In genomic region chr3:127109413-127109812, GRCm38 (mm10) we compare ENCODE assay signal across 23 mouse cellular contexts.
DNase-seq lines count a peak whose midpoint lies in the region; ATAC-seq and TF ChIP-seq lines count a peak whose summit lies in the region.
"Had no signal": no experiment of that assay in that cellular context is flagged by ENCODE, and none has a peak within 500 bp of the region (broad histone marks: within the 10 kb centered on the region; RNA-seq: fewer than 3 reads in every experiment).

No protein-coding gene starts in this region.

- 59% methylated on average over 3 of the region's 3 CpGs for WGBS in lung, postnatal 0 days
- WGBS in embryonic facial prominence, embryonic 11.5 days: 41% methylated on average over 3 of the region's 3 CpGs
- 73% methylated on average over 3 of the region's 3 CpGs for WGBS in stomach, embryonic 15.5 days

- DNase-seq in lung, postnatal 0 days (ENCODE audit: low spot score): peak; percentile 5
- DNase-seq in lung, adult 18-20 months: no peak
- peak; percentile 69 for DNase-seq in embryonic facial prominence, embryonic 11.5 days (ENCODE audit: low spot score)
- DNase-seq in c-Kit-positive CD71-positive TER-119-positive erythroid progenitor cells, embryonic 14.5 days (ENCODE audit: low spot score): no peak
- no peak for DNase-seq in adrenal gland, postnatal 14 days
- DNase-seq: cerebellum, adult 18-20 months; cerebellum, postnatal 25 days; embryo, embryonic 11 days; gastrocnemius, postnatal 10 days; kidney, adult 9 months; kidney, postnatal 25 days; liver; right cerebral cortex, postnatal 4 days had no signal

- H3K4me2 ChIP-seq in lung, postnatal 0 days (replicated peaks; ENCODE audit: low read depth, low read length): no peak overlapping the region
- no peak overlapping the region for H3K4me2 ChIP-seq in embryonic facial prominence, embryonic 11.5 days (ENCODE audit: low read depth, low read length)
- H3K4me2 ChIP-seq in stomach, embryonic 15.5 days: no peak overlapping the region
- H3K4me2 ChIP-seq: heart, embryonic 11.5 days; intestine, embryonic 15.5 days; liver, embryonic 15.5 days; midbrain, embryonic 15.5 days had no signal

- no peak for TF ChIP-seq EP300 in lung, postnatal 0 days (IDR thresholded peaks at IDR 0.05)

- no peaks in the 10 kb centered on the region for H3K27me3 ChIP-seq in lung, postnatal 0 days (replicated peaks; ENCODE audit: insufficient read depth, low read length)
- no peaks in the 10 kb centered on the region for H3K27me3 ChIP-seq in embryonic facial prominence, embryonic 11.5 days (ENCODE audit: control insufficient read depth, insufficient read depth, low read length)
- no peaks in the 10 kb centered on the region for H3K27me3 ChIP-seq in stomach, embryonic 15.5 days (replicated peaks)
- H3K27me3 ChIP-seq: intestine, embryonic 15.5 days; liver, embryonic 15.5 days; midbrain, embryonic 15.5 days had no signal

- H3K4me1 ChIP-seq in lung, postnatal 0 days (ENCODE audit: insufficient read depth, low read depth, low read length): no peaks in the 10 kb centered on the region
- H3K4me1 ChIP-seq in embryonic facial prominence, embryonic 11.5 days (ENCODE audit: control insufficient read depth, insufficient read depth, low read length): no peaks in the 10 kb centered on the region
- peaks cover 4% of the 10 kb centered on the region for H3K4me1 ChIP-seq in embryonic fibroblast, embryonic 13.5 days (ENCODE audit: control insufficient read depth, insufficient read depth, low read length)
- H3K4me1 ChIP-seq in stomach, embryonic 15.5 days: no peaks in the 10 kb centered on the region
- H3K4me1 ChIP-seq: intestine, embryonic 15.5 days; liver, embryonic 15.5 days had no signal

- H3K27ac ChIP-seq in lung, postnatal 0 days (ENCODE audit: low read length): no peak overlapping the region
- H3K27ac ChIP-seq in embryonic facial prominence, embryonic 11.5 days (replicated peaks; ENCODE audit: low read depth, low read length): no peak overlapping the region
- H3K27ac ChIP-seq in embryonic fibroblast, embryonic 13.5 days (ENCODE audit: insufficient read depth, low read length): peak overlapping the region; percentile 34; the same call in 1 of the 2 replicates
- peak overlapping the region; percentile 33; the same call in 1 of the 2 replicates for H3K27ac ChIP-seq in stomach, embryonic 15.5 days
- H3K27ac ChIP-seq: intestine, embryonic 15.5 days; liver, embryonic 15.5 days; macrophage; midbrain, embryonic 15.5 days had no signal

- TF ChIP-seq POLR2A in embryonic fibroblast, embryonic 13.5 days (IDR thresholded peaks at IDR 0.05; ENCODE audit: low read depth, low read length): no peak

- H3K9ac ChIP-seq in lung, postnatal 0 days (replicated peaks; ENCODE audit: low read depth): no peak overlapping the region
- no peak overlapping the region for H3K9ac ChIP-seq in embryonic facial prominence, embryonic 11.5 days (replicated peaks; ENCODE audit: low read length)
- H3K9ac ChIP-seq in stomach, embryonic 15.5 days: no peak overlapping the region
- H3K9ac ChIP-seq: intestine, embryonic 15.5 days; liver, embryonic 15.5 days; midbrain, embryonic 15.5 days had no signal

- no peak for ATAC-seq in lung, postnatal 0 days
- ATAC-seq in embryonic facial prominence, embryonic 11.5 days (replicated peaks; ENCODE audit: insufficient number of reproducible peaks, low FRiP score, low TSS enrichment, low read depth): no peak
- no peak for ATAC-seq in stomach, embryonic 15.5 days (ENCODE audit: insufficient read depth, low FRiP score, low read depth)
- no peak for ATAC-seq in erythroblast, adult 5-6 weeks (replicated peaks; ENCODE audit: low FRiP score, poor library complexity, severe bottlenecking)
- ATAC-seq: forebrain, embryonic 14.5 days; hindbrain, embryonic 16.5 days; intestine, embryonic 15.5 days had no signal

- H3K9me3 ChIP-seq in lung, postnatal 0 days (ENCODE audit: low read length): no peaks in the 10 kb centered on the region
- no peaks in the 10 kb centered on the region for H3K9me3 ChIP-seq in embryonic facial prominence, embryonic 11.5 days (replicated peaks; ENCODE audit: control insufficient read depth, low read length)
- H3K9me3 ChIP-seq in stomach, embryonic 15.5 days: no peaks in the 10 kb centered on the region
- H3K9me3 ChIP-seq: intestine, embryonic 15.5 days; liver, embryonic 15.5 days; midbrain, embryonic 15.5 days had no signal

- TF ChIP-seq CTCF in lung, postnatal 0 days (IDR thresholded peaks at IDR 0.05): no peak
- no peak for TF ChIP-seq CTCF in embryonic fibroblast, embryonic 13.5 days (IDR thresholded peaks at IDR 0.05; ENCODE audit: borderline replicate concordance, insufficient read depth, low read length)

- H3K36me3 ChIP-seq in lung, postnatal 0 days (ENCODE audit: insufficient read depth, low read length): no peaks in the 10 kb centered on the region
- H3K36me3 ChIP-seq in embryonic facial prominence, embryonic 11.5 days (replicated peaks; ENCODE audit: control insufficient read depth, insufficient read depth, low read depth, low read length): no peaks in the 10 kb centered on the region
- H3K36me3 ChIP-seq in stomach, embryonic 15.5 days: no peaks in the 10 kb centered on the region
- H3K36me3 ChIP-seq: intestine, embryonic 15.5 days; liver, embryonic 15.5 days; midbrain, embryonic 15.5 days had no signal

- H3K4me3 ChIP-seq in lung, postnatal 0 days (ENCODE audit: low read depth, low read length): no peak overlapping the region
- no peak overlapping the region for H3K4me3 ChIP-seq in embryonic facial prominence, embryonic 11.5 days (ENCODE audit: low read depth, low read length)
- H3K4me3 ChIP-seq in embryonic fibroblast, embryonic 13.5 days (ENCODE audit: insufficient read depth, low read length): no peak overlapping the region
- no peak overlapping the region for H3K4me3 ChIP-seq in stomach, embryonic 15.5 days (replicated peaks)
- H3K4me3 ChIP-seq: intestine, embryonic 15.5 days; liver, embryonic 15.5 days; midbrain, embryonic 15.5 days had no signal

Comparison
In these comparisons a context has a peak if more than half of its experiments do, and no peak if none do; other contexts are left out.
1. DNase-seq: peak in lung, postnatal 0 days (single experiment) and embryonic facial prominence, embryonic 11.5 days (single experiment); none in lung, adult 18-20 months (0 of 2), c-Kit-positive CD71-positive TER-119-positive erythroid progenitor cells, embryonic 14.5 days (single experiment) and adrenal gland, postnatal 14 days (single experiment).
2. H3K27ac ChIP-seq: peak in embryonic fibroblast, embryonic 13.5 days (single experiment) and stomach, embryonic 15.5 days (single experiment); none in lung, postnatal 0 days (single experiment) and embryonic facial prominence, embryonic 11.5 days (single experiment).